Mouse (Mus musculus): ENCODE data around the gene Aox4. TPM values are rescaled to one million over a fixed set of nuclear protein-coding genes. Genes with fewer than 3 reads are reported as not detected.

The Aox4 gene
- polyA plus RNA-seq, 1 experiment from 2014 or later, result not detected

- Histone ChIP-seq H3K4me3 (ENCODE audit: low read depth, low read length) (no peak overlapping the region), H3K9me3 (ENCODE audit: control insufficient read depth) (no peaks in the 10 kb centered on the region), H3K36me3 (ENCODE audit: control insufficient read depth, insufficient read depth) (no peaks in the 10 kb centered on the region), H3K27ac (ENCODE audit: low read depth, low read length) (no peak overlapping the region), H3K4me1 (replicated peaks; ENCODE audit: control insufficient read depth, insufficient read depth, low read length) (peaks cover 10% of the 10 kb centered on the region; the same call in 1 of the 2 replicates), H3K27me3 (replicated peaks; ENCODE audit: control insufficient read depth, insufficient read depth, low read length) (no peaks in the 10 kb centered on the region), H3K9ac (ENCODE audit: low read depth, low read length) (no peak overlapping the region), H3K4me2 (replicated peaks; ENCODE audit: low read depth) (no peak overlapping the region)
- no peak for ATAC-seq
- TF ChIP-seq CTCF (IDR thresholded peaks at IDR 0.05; ENCODE audit: low read depth), result no peak
- 91% methylated on average over 8 of the region's 8 CpGs for WGBS
Observed at GRCm38 (mm10) chr1:58308594-58308993, 98.4 kb downstream of the Aox4 start.

GRCm38 (mm10) chr1:58309853-58310252, 99.7 kb downstream of the Aox4 start:
- no peak for TF ChIP-seq CTCF (IDR thresholded peaks at IDR 0.05; ENCODE audit: low read depth)
- H3K27ac ChIP-seq (ENCODE audit: low read depth, low read length), result no peak overlapping the region
- H3K9ac ChIP-seq (ENCODE audit: low read depth, low read length), result no peak overlapping the region
- 52% methylated on average over 4 of the region's 4 CpGs for WGBS
- H3K9me3 ChIP-seq (ENCODE audit: control insufficient read depth), result no peaks in the 10 kb centered on the region
- no peaks in the 10 kb centered on the region for H3K36me3 ChIP-seq (ENCODE audit: control insufficient read depth, insufficient read depth)
- H3K27me3 ChIP-seq (replicated peaks; ENCODE audit: control insufficient read depth, insufficient read depth, low read length), result no peaks in the 10 kb centered on the region
- H3K4me2 ChIP-seq (replicated peaks; ENCODE audit: low read depth), result no peak overlapping the region
- no peak for ATAC-seq
- peaks cover 4% of the 10 kb centered on the region; the same call in 1 of the 2 replicates for H3K4me1 ChIP-seq (replicated peaks; ENCODE audit: control insufficient read depth, insufficient read depth, low read length)
- H3K4me3 ChIP-seq (ENCODE audit: low read depth, low read length), result no peak overlapping the region

DNA sequence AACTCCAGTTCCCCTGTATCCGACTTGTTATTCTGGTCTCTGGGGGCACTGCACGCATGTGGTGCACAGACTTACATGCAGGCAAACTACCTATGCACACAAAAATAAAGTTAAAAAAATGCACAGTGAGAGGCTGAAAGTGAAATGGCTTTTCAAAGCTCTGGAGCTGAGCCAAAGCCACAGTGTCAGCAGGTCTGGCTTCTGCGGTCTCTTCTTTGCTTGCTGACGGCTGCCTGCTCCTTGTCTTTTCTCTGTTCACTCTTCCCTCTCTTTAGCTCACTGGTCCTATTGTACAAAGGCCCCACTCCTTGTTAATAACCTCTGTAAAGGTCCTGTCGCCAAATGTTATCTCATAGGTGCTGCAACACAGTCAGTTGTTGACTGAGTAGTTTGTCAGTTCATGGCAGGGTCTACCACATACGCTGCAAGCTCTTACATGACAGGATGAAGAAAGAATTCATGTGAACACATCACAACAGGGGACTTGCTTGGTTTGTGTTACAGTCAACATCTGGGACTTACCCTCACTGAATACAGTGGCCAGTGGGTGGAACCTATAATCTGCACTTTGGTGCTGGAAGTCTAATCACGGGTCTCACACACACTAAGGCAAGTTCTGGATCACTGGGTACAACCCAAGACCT, 101.1 kb downstream of the Aox4 start:
- no peak overlapping the region for H3K4me3 ChIP-seq (ENCODE audit: low read depth, low read length)
- no peak for TF ChIP-seq CTCF (IDR thresholded peaks at IDR 0.05; ENCODE audit: low read depth)
- WGBS, result 83% methylated on average over 7 of the region's 7 CpGs

GRCm38 (mm10) chr1:58313173-58313572, 103.0 kb downstream of the Aox4 start:
- WGBS, result 91% methylated on average over 8 of the region's 8 CpGs
- Histone ChIP-seq H3K36me3 (ENCODE audit: control insufficient read depth, insufficient read depth) (no peaks in the 10 kb centered on the region), H3K27ac (ENCODE audit: low read depth, low read length) (no peak overlapping the region), H3K9ac (ENCODE audit: low read depth, low read length) (no peak overlapping the region), H3K4me1 (replicated peaks; ENCODE audit: control insufficient read depth, insufficient read depth, low read length) (no peaks in the 10 kb centered on the region), H3K4me3 (ENCODE audit: low read depth, low read length) (no peak overlapping the region), H3K4me2 (replicated peaks; ENCODE audit: low read depth) (no peak overlapping the region), H3K9me3 (ENCODE audit: control insufficient read depth) (no peaks in the 10 kb centered on the region), H3K27me3 (replicated peaks; ENCODE audit: control insufficient read depth, insufficient read depth, low read length) (no peaks in the 10 kb centered on the region)
- no peak for TF ChIP-seq CTCF (IDR thresholded peaks at IDR 0.05; ENCODE audit: low read depth)
- ATAC-seq, result no peak

More for the DNA sequence above, 101.1 kb downstream of the Aox4 start:
- no peak for ATAC-seq
- Histone ChIP-seq H3K27ac (ENCODE audit: low read depth, low read length) (no peak overlapping the region), H3K4me2 (replicated peaks; ENCODE audit: low read depth) (no peak overlapping the region), H3K27me3 (replicated peaks; ENCODE audit: control insufficient read depth, insufficient read depth, low read length) (no peaks in the 10 kb centered on the region), H3K4me1 (replicated peaks; ENCODE audit: control insufficient read depth, insufficient read depth, low read length) (no peaks in the 10 kb centered on the region), H3K9me3 (ENCODE audit: control insufficient read depth) (no peaks in the 10 kb centered on the region), H3K9ac (ENCODE audit: low read depth, low read length) (no peak overlapping the region), H3K36me3 (ENCODE audit: control insufficient read depth, insufficient read depth) (no peaks in the 10 kb centered on the region)

DNA sequence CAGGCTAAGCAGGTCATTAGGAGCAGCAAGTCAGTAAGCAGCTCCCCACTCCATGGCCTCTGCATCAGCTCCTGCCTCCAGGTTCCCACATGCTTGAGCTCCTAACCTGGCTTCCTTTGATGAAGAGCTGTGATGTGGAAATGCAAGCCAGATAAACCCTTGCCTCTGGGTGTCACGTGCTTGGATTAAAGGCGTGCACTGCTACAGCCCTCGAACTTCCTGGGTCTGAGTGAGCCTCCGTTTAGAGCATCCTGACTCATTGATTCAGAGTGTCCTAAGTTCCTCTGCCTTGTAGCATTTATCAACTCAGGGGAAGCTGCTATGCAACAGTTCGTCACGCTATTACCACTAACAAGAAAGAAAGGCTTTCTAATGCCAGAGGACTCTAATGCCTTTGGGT, 105.3 kb downstream of the Aox4 start:
- no peaks in the 10 kb centered on the region for H3K9me3 ChIP-seq (ENCODE audit: control insufficient read depth)
- no peaks in the 10 kb centered on the region for H3K4me1 ChIP-seq (replicated peaks; ENCODE audit: control insufficient read depth, insufficient read depth, low read length)
- ATAC-seq, result no peak
- no peak overlapping the region for H3K4me2 ChIP-seq (replicated peaks; ENCODE audit: low read depth)
- H3K27me3 ChIP-seq (replicated peaks; ENCODE audit: control insufficient read depth, insufficient read depth, low read length), result no peaks in the 10 kb centered on the region
- H3K4me3 ChIP-seq (ENCODE audit: low read depth, low read length), result no peak overlapping the region
- WGBS, result 64% methylated on average over 6 of the region's 6 CpGs
- no peak overlapping the region for H3K9ac ChIP-seq (ENCODE audit: low read depth, low read length)
- TF ChIP-seq CTCF (IDR thresholded peaks at IDR 0.05; ENCODE audit: low read depth), result no peak
- H3K36me3 ChIP-seq (ENCODE audit: control insufficient read depth, insufficient read depth), result no peaks in the 10 kb centered on the region
- no peak overlapping the region for H3K27ac ChIP-seq (ENCODE audit: low read depth, low read length)

Other genes starting within 250 kb of the Aox4 start
- 3.3 and 4.4 TPM in 2 replicates for gene Sgo2a, start 214.4 kb upstream of the Aox4 start, polyA plus RNA-seq (2015; fragmentation: Nextera tagmentation; extraction: Ambion mirVana)
- gene Kctd18, start 191.4 kb upstream of the Aox4 start, polyA plus RNA-seq (2015; fragmentation: Nextera tagmentation; extraction: Ambion mirVana), result 6.5 and 6.9 TPM in 2 replicates
- 0.08 TPM in 2 replicates for gene Aox1, start 180.5 kb upstream of the Aox4 start, polyA plus RNA-seq (2015; fragmentation: Nextera tagmentation; extraction: Ambion mirVana)
- gene Aox3, start 97.3 kb upstream of the Aox4 start, polyA plus RNA-seq (2015; fragmentation: Nextera tagmentation; extraction: Ambion mirVana), result 0.16 and 0.47 TPM in 2 replicates
- gene Aox2, start 67.9 kb downstream of the Aox4 start, polyA plus RNA-seq (2015; fragmentation: Nextera tagmentation; extraction: Ambion mirVana), result 0.07 and 0.10 TPM in 2 replicates
- 207 and 216 TPM in 2 replicates for gene Bzw1, start 182.5 kb downstream of the Aox4 start, polyA plus RNA-seq (2015; fragmentation: Nextera tagmentation; extraction: Ambion mirVana)
- gene Clk1, start 213.7 kb downstream of the Aox4 start, polyA plus RNA-seq (2015; fragmentation: Nextera tagmentation; extraction: Ambion mirVana), result 95.8 and 103 TPM in 2 replicates
- 24.9 TPM in 2 replicates for gene Nif3l1, start 234.8 kb downstream of the Aox4 start, polyA plus RNA-seq (2015; fragmentation: Nextera tagmentation; extraction: Ambion mirVana)
- gene Ppil3, start 235.1 kb downstream of the Aox4 start, polyA plus RNA-seq (2015; fragmentation: Nextera tagmentation; extraction: Ambion mirVana), result 24.6 and 28.0 TPM in 2 replicates

All from intestine, postnatal 0 days (tissue).